Mouse (Mus musculus) MEL (cell line): ENCODE measurements around the gene B3gnt6.

Experiments used
- BHLHE40 ChIP-seq: IDR thresholded peaks from 2 replicates; pipeline ENCODE4 v1.6.1; 2012; ENCODE audit warnings: low read depth, mild to moderate bottlenecking, inconsistent platforms, low read length, improper control_type of control experiment, borderline replicate concordance
- CTCF ChIP-seq, 3 experiments: IDR thresholded peaks in 2 of 3; conservative IDR thresholded peaks in 1 of 3; 2 replicates each; pipeline ENCODE4 v1.5.1; 2011 to 2012; ENCODE audit warnings: low read length in 3 of 3, low read depth in 2 of 3, mild to moderate bottlenecking in 2 of 3, improper control_type of control experiment in 1 of 3, inconsistent platforms in 1 of 3, mixed read lengths in 1 of 3, moderate library complexity in 1 of 3; ENCODE audit not compliant: control insufficient read depth in 1 of 3, insufficient read depth in 1 of 3, poor library complexity in 1 of 3, severe bottlenecking in 1 of 3
- HCFC1 ChIP-seq: IDR thresholded peaks from 2 replicates; pipeline ENCODE4 v1.6.1; 2012; ENCODE audit warnings: low read depth, mild to moderate bottlenecking, inconsistent platforms, low read length, improper control_type of control experiment, moderate library complexity
- POLR2A ChIP-seq, 2 experiments: IDR thresholded peaks; 2 replicates each; pipeline ENCODE4 v1.6.1; 2011 to 2012; ENCODE audit warnings: low read length in 2 of 2, mild to moderate bottlenecking in 2 of 2, control low read depth in 1 of 2, improper control_type of control experiment in 1 of 2, low read depth in 1 of 2, moderate library complexity in 1 of 2; ENCODE audit not compliant: control insufficient read depth in 1 of 2, insufficient read depth in 1 of 2, poor library complexity in 1 of 2
- RAD21 ChIP-seq: IDR thresholded peaks from 2 replicates; pipeline ENCODE4 v1.6.1; 2011; ENCODE audit warnings: mild to moderate bottlenecking, low read depth, low read length, improper control_type of control experiment
- SMC3 ChIP-seq: IDR thresholded peaks from 2 replicates; pipeline ENCODE4 v1.6.1; 2011; ENCODE audit warnings: low read depth, low read length, improper control_type of control experiment
- TAL1 ChIP-seq: IDR thresholded peaks from 2 replicates; pipeline ENCODE4 v1.6.1; 2012; ENCODE audit warnings: mild to moderate bottlenecking, inconsistent platforms, low read length, moderate library complexity, mixed read lengths
- USF1 ChIP-seq: IDR thresholded peaks from 2 replicates; pipeline ENCODE4 v1.6.1; 2014; ENCODE audit warnings: low read depth, mild to moderate bottlenecking, inconsistent platforms, low read length, improper control_type of control experiment, moderate library complexity

DNA sequence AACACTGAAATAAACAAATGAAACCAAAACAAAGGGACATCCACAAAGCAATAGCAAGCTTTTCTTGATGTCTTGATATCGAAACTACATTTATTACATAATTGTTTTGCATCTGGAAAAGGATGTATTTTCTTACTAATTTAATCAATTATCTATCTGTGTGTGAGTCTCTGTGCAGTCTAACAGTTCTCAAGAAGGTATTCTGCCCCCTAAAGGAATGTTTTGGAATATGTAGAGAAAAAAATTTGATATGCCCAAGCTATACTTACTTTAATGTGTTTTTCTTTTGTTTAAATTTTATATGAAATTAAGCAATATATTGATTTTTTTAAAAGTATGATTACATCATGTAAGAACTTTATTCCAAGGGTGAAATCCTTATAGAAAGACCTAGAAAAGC lies 8.7 kb downstream of the B3gnt6 start:
- no peak for TF ChIP-seq HCFC1
- TF ChIP-seq CTCF (IDR thresholded peaks at IDR 0.05 in 2 of 3, conservative IDR thresholded peaks at IDR 0.05 in 1 of 3; ENCODE audit: control insufficient read depth in 1 of 3, insufficient read depth in 1 of 3, low read depth in 2 of 3, low read length in 3 of 3, poor library complexity in 1 of 3, severe bottlenecking in 1 of 3): peak in 1 of 3 experiments; percentile 53; a peak in 3 of 6 replicates
- no peak for TF ChIP-seq BHLHE40
- TF ChIP-seq POLR2A (IDR thresholded peaks at IDR 0.05; ENCODE audit: control insufficient read depth in 1 of 2, insufficient read depth in 1 of 2, low read depth in 1 of 2, low read length in 2 of 2, poor library complexity in 1 of 2): no peak
- peak; percentile 39 for TF ChIP-seq RAD21
- TF ChIP-seq TAL1: no peak
- TF ChIP-seq SMC3: peak; percentile 27; the same call in 1 of the 2 replicates
- TF ChIP-seq USF1: no peak
